In the genomic region with DNA sequence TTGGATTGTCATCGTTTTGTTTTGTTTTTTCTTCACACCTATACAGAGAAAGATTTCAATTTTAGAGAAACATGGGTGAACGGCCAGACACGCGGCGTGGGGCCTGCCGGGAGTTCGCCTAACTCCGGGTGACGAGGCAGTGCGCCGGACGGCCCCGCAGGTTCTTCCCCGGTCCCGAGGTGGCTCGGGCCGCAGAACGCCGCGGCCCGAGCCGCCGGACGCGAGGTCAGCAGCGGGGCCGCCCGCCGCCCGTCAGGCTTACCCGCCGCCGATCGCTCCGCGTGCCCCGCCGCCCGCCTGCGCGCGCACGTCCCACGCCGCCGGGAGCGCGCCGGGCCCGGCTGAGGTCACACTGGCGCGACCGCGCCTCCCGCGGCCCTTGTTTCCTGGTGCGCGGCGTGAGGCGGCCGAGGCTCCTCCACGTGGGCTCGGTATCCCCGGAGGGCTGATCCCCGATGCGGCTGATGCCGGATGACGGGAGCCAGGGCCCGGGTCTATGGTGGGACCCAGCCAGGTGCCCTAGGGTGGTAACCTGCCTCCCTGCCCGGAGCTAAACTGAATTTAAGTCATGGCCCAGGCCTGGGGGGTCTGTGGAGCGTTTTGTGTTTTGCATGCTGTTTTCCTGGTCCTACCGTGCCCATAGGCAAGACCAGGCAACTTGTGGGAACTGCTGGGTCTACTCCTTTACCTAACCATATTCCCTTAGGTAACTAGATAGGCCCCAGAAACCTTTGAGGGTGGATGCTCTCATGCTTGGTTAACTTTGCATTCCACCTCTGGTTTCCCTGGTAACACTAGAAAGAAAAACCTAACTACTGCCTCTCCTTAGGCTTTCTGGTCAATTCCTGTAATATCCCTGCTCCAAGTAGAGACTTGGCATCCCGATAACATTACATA, we compare ENCODE assay signal across 7 mouse cellular contexts. TPM values are rescaled to one million over a fixed set of nuclear protein-coding genes. Genes with fewer than 3 reads are reported as not detected.
DNase-seq lines count a peak whose midpoint lies in the region; ATAC-seq lines count a peak whose summit lies in the region.

A gene (minus strand): TSS at position 316 of the 897 bp plus-strand sequence.

- no peaks in the 10 kb centered on the region for H3K9me3 ChIP-seq in hindbrain, embryonic 16.5 days (ENCODE audit: control insufficient read depth, low read length)

- peak within 1 kb of the TSS; percentile 70 for H3K4me3 ChIP-seq in hindbrain, embryonic 16.5 days (ENCODE audit: low read length)

- peaks cover 5% of the 10 kb centered on the region for H3K4me1 ChIP-seq in hindbrain, embryonic 16.5 days (ENCODE audit: control insufficient read depth, insufficient read depth, low read depth, low read length)

- H3K4me2 ChIP-seq in hindbrain, embryonic 16.5 days (ENCODE audit: low read length): peak within 1 kb of the TSS; percentile 93

- no peaks in the 10 kb centered on the region for H3K27me3 ChIP-seq in hindbrain, embryonic 16.5 days (replicated peaks; ENCODE audit: control insufficient read depth, insufficient read depth, low read length)

- intact Hi-C loops in left cerebral cortex, postnatal 14 days (cut with DNase I): loop anchor here (10.0 kb wide), 1 partner anchor 130 kb away; no protein-coding TSS in a partner anchor

- no peaks in the 10 kb centered on the region for H3K36me3 ChIP-seq in hindbrain, embryonic 16.5 days (ENCODE audit: control insufficient read depth, insufficient read depth, low read length)

- peak within 1 kb of the TSS; percentile 87 for H3K9ac ChIP-seq in hindbrain, embryonic 16.5 days (ENCODE audit: low read depth, low read length)

- peak; percentile 85 for ATAC-seq in activated CD4-positive, CD25-positive, alpha-beta regulatory T cell, adult 4 months
- peak; percentile 93 for ATAC-seq in hindbrain, embryonic 16.5 days
- peak; percentile 89 for ATAC-seq in megakaryocyte-erythroid progenitor cell, adult 5-6 weeks (replicated peaks; ENCODE audit: low FRiP score, low TSS enrichment, poor library complexity, severe bottlenecking)

- peak within 1 kb of the TSS; percentile 78 for H3K27ac ChIP-seq in hindbrain, embryonic 16.5 days (ENCODE audit: low read depth, low read length)

- 2% methylated on average over 50 of the region's 73 CpGs for WGBS in hindbrain, embryonic 16.5 days

- DNase-seq in cerebellum, postnatal 4 days (ENCODE audit: low spot score in 2 of 2): peak; percentile 46 to 81
- DNase-seq in gastrocnemius, adult 18-20 months (ENCODE audit: low spot score): peak; percentile 65
- peak; percentile 49 to 69 for DNase-seq in left cerebral cortex, postnatal 14 days (ENCODE audit: low spot score in 2 of 2)
- DNase-seq in right cerebral cortex, postnatal 25 days: peak; percentile 67

RNA-seq across cellular contexts. Expression of the gene that starts here (rescaled TPM):
- polyA plus RNA-seq in activated CD4-positive, CD25-positive, alpha-beta regulatory T cell, adult 4 months (2017; shearing (Covaris generic)): 10 to 100 TPM; 85.3 to 95.2 TPM
- 10 to 100 TPM; 31.6 to 32.1 TPM for total RNA-seq in gastrocnemius, adult 18-20 months (2021)
- polyA plus RNA-seq in hindbrain, embryonic 16.5 days (2015; fragmentation: Nextera tagmentation; extraction: Ambion mirVana): 29.6 and 30.0 TPM in 2 replicates
- 10 to 100 TPM; 29.7 to 29.8 TPM for total RNA-seq in left cerebral cortex, postnatal 14 days (2021)
- 75.6 and 85.6 TPM in 2 replicates for total RNA-seq in megakaryocyte-erythroid progenitor cell, adult 5-6 weeks (2014; fragmentation: Nextera tagmentation)
- total RNA-seq in megakaryocyte-erythroid progenitor cell, adult 5-6 weeks (2017): 59.7 and 70.3 TPM in 2 replicates

Comparison
In these comparisons a context has a peak if more than half of its experiments do, and no peak if none do; other contexts are left out.
1. Peak in every context shown above with its lines: DNase-seq, ATAC-seq, H3K4me3 ChIP-seq and H3K27ac ChIP-seq.